Mouse (Mus musculus): ENCODE results near the gene Lrrc73. TPM values are rescaled to one million over a fixed set of nuclear protein-coding genes. Genes with fewer than 3 reads are reported as not detected.
A peak's percentile ranks its signal among the peaks of the same experiment; 100 is the strongest.

Lrrc73 gene
- polyA plus RNA-seq, 1 experiment from 2014 or later = 2.2 TPM

- Histone ChIP-seq H3K36me3 (ENCODE audit: control insufficient read depth, insufficient read depth, low read length) (peaks cover 99% of the 10 kb centered on the region), H3K9ac (ENCODE audit: low read depth, low read length) (no peak overlapping the region)
- WGBS = 77% methylated on average over 11 of the region's 11 CpGs
Measured at GRCm38 (mm10) chr17:46241471-46241870, 11.9 kb upstream of the Lrrc73 start.

DNA sequence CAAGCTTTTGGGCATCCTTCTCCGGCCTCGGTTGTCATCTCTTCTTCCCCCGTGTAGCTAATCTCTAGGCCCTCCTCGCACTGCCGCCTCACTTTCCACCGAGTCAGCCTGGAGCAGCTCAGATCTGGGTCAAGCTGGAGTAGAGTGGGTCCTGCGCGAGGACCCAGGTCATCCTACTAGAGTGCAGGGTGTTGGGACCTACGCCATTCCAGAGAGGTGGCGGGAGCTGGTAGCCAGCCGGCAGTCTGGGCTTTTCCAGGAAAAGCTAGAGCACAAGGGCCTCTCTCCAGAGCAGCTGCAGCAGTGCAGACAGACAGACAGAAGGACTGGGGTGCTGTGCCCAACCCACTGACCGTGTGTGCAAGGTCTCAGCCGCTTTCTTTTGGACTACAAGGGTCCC is 11.1 kb upstream of the Lrrc73 start:
- 87% methylated on average over 13 of the region's 13 CpGs for WGBS
- Histone ChIP-seq H3K9ac (ENCODE audit: low read depth, low read length) (no peak overlapping the region), H3K4me2 (ENCODE audit: low read depth, low read length) (no peak overlapping the region), H3K9me3 (ENCODE audit: control insufficient read depth, low read length) (no peaks in the 10 kb centered on the region), H3K36me3 (ENCODE audit: control insufficient read depth, insufficient read depth, low read length) (peaks cover 94% of the 10 kb centered on the region), H3K4me1 (ENCODE audit: control insufficient read depth, insufficient read depth, low read length) (peaks cover 7% of the 10 kb centered on the region), H3K27ac (replicated peaks; ENCODE audit: low read depth, low read length) (no peak overlapping the region), H3K27me3 (replicated peaks; ENCODE audit: control insufficient read depth, insufficient read depth, low read length) (no peaks in the 10 kb centered on the region), H3K4me3 (ENCODE audit: low read depth, low read length) (no peak overlapping the region)
- ATAC-seq (ENCODE audit: low read depth) (no peak), DNase-seq (ENCODE audit: low spot score) (no peak)

More at GRCm38 (mm10) chr17:46241471-46241870, 11.9 kb upstream of the Lrrc73 start:
- DNase-seq (ENCODE audit: low spot score) (no peak), ATAC-seq (ENCODE audit: low read depth) (no peak)
- H3K4me1 ChIP-seq (ENCODE audit: control insufficient read depth, insufficient read depth, low read length) = no peaks in the 10 kb centered on the region
- no peak overlapping the region for H3K27ac ChIP-seq (replicated peaks; ENCODE audit: low read depth, low read length)
- H3K27me3 ChIP-seq (replicated peaks; ENCODE audit: control insufficient read depth, insufficient read depth, low read length) = no peaks in the 10 kb centered on the region
- H3K9me3 ChIP-seq (ENCODE audit: control insufficient read depth, low read length) = no peaks in the 10 kb centered on the region
- H3K4me2 ChIP-seq (ENCODE audit: low read depth, low read length) = no peak overlapping the region
- H3K4me3 ChIP-seq (ENCODE audit: low read depth, low read length) = no peak overlapping the region

GRCm38 (mm10) chr17:46242993-46243392 is 10.3 kb upstream of the Lrrc73 start:
- Histone ChIP-seq H3K27ac (replicated peaks; ENCODE audit: low read depth, low read length) (no peak overlapping the region), H3K4me1 (ENCODE audit: control insufficient read depth, insufficient read depth, low read length) (peaks cover 7% of the 10 kb centered on the region), H3K9ac (ENCODE audit: low read depth, low read length) (no peak overlapping the region), H3K4me3 (ENCODE audit: low read depth, low read length) (no peak overlapping the region), H3K27me3 (replicated peaks; ENCODE audit: control insufficient read depth, insufficient read depth, low read length) (no peaks in the 10 kb centered on the region), H3K4me2 (ENCODE audit: low read depth, low read length) (no peak overlapping the region), H3K36me3 (ENCODE audit: control insufficient read depth, insufficient read depth, low read length) (peaks cover 87% of the 10 kb centered on the region), H3K9me3 (ENCODE audit: control insufficient read depth, low read length) (no peaks in the 10 kb centered on the region)
- ATAC-seq (ENCODE audit: low read depth) (no peak), DNase-seq (ENCODE audit: low spot score) (no peak)
- 87% methylated on average over 4 of the region's 4 CpGs for WGBS

- H3K27me3 ChIP-seq (replicated peaks; ENCODE audit: control insufficient read depth, insufficient read depth, low read length) = no peaks in the 10 kb centered on the region
- no peak overlapping the region for H3K4me2 ChIP-seq (ENCODE audit: low read depth, low read length)
- no peak overlapping the region for H3K27ac ChIP-seq (replicated peaks; ENCODE audit: low read depth, low read length)
- H3K36me3 ChIP-seq (ENCODE audit: control insufficient read depth, insufficient read depth, low read length) = peaks cover 81% of the 10 kb centered on the region
- H3K4me3 ChIP-seq (ENCODE audit: low read depth, low read length) = no peak overlapping the region
- ATAC-seq (ENCODE audit: low read depth) = no peak
- H3K4me1 ChIP-seq (ENCODE audit: control insufficient read depth, insufficient read depth, low read length) = peaks cover 8% of the 10 kb centered on the region
- DNase-seq (ENCODE audit: low spot score) = no peak
- H3K9me3 ChIP-seq (ENCODE audit: control insufficient read depth, low read length) = no peaks in the 10 kb centered on the region
- WGBS = 69% methylated on average over 2 of the region's 2 CpGs
- no peak overlapping the region for H3K9ac ChIP-seq (ENCODE audit: low read depth, low read length)
Measured at GRCm38 (mm10) chr17:46243624-46244023, 9.7 kb upstream of the Lrrc73 start.

DNA sequence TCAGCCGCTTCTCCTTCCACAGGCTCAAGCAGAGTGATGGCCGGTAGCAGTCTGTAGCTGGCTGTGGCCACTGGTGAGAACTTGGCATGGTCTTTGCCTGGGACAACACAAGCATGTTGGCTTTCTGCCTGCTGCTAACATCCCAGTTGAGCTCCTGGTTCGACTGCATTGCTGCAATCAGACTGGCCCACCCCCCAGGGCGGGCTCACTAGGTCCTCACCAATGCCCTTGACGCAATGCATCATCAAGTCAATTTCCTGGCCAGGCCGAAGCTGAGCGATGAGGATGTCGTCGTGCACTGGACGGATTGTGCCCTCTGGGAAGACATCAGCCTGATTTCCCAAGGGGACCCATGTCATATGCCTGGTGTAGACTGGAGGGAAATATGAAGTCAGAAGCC is 8.8 kb upstream of the Lrrc73 start:
- ATAC-seq (ENCODE audit: low read depth) = no peak
- 78% methylated on average over 10 of the region's 10 CpGs for WGBS
- Histone ChIP-seq H3K4me3 (ENCODE audit: low read depth, low read length) (no peak overlapping the region), H3K9ac (ENCODE audit: low read depth, low read length) (no peak overlapping the region), H3K27me3 (replicated peaks; ENCODE audit: control insufficient read depth, insufficient read depth, low read length) (no peaks in the 10 kb centered on the region), H3K9me3 (ENCODE audit: control insufficient read depth, low read length) (no peaks in the 10 kb centered on the region), H3K36me3 (ENCODE audit: control insufficient read depth, insufficient read depth, low read length) (peaks cover 78% of the 10 kb centered on the region), H3K4me1 (ENCODE audit: control insufficient read depth, insufficient read depth, low read length) (peaks cover 16% of the 10 kb centered on the region), H3K4me2 (ENCODE audit: low read depth, low read length) (no peak overlapping the region), H3K27ac (replicated peaks; ENCODE audit: low read depth, low read length) (no peak overlapping the region)
- DNase-seq (ENCODE audit: low spot score) = no peak

DNA sequence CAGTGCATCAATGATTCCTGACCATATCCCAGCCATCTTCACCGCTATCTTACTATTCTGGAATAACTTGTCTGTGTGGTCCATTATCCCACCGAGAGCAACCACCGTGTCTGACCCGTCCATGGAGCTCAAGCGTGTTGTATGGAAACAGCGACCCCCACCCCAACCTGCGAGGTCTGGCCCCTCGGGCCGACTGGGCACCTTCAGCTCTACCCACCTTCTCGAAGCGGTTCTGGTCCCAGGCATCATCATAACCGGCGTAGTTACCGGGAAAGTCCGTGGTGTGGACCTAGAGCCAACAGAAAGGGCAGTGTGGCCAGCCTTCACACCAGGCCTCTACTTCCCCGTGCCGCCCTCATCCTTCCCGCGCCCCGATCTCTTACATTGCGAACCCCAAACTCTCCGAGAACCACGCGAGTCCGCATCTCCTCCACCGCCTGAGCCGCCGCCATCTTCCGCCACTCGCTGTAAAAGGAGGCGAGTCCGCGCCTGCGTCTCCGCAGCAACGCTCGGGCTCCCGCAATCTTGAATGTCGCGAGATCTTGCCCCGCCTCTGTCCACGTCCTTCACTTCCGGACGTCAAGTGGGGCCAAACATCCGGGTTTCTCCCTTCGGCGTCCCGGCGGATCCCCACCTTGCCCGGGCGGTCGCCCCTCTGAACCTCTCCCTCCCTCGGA is 5.7 kb upstream of the Lrrc73 start, which contains the start of the genes Polr1c and Yipf3:
Gene Polr1c (minus strand): TSS at position 543 of the 677 bp plus-strand sequence.
Gene Yipf3 (plus strand): TSS at position 569 of the 677 bp plus-strand sequence.
- H3K4me1 ChIP-seq (ENCODE audit: control insufficient read depth, insufficient read depth, low read length) = peaks cover 16% of the 10 kb centered on the region
- WGBS = 1% methylated on average over 53 of the region's 53 CpGs
- ATAC-seq (ENCODE audit: low read depth) (peak; percentile 93), DNase-seq (ENCODE audit: low spot score) (peak; percentile 98)
- H3K9ac ChIP-seq (ENCODE audit: low read depth, low read length) = peak within 1 kb of the TSS; percentile 96
- peak within 1 kb of the TSS; percentile 98 for H3K4me3 ChIP-seq (ENCODE audit: low read depth, low read length)
- no peaks in the 10 kb centered on the region for H3K27me3 ChIP-seq (replicated peaks; ENCODE audit: control insufficient read depth, insufficient read depth, low read length)
- H3K9me3 ChIP-seq (ENCODE audit: control insufficient read depth, low read length) = no peaks in the 10 kb centered on the region
- peak within 1 kb of the TSS; percentile 89 for H3K4me2 ChIP-seq (ENCODE audit: low read depth, low read length)
- H3K36me3 ChIP-seq (ENCODE audit: control insufficient read depth, insufficient read depth, low read length) = peaks cover 78% of the 10 kb centered on the region
- peak within 1 kb of the TSS; percentile 85 for H3K27ac ChIP-seq (replicated peaks; ENCODE audit: low read depth, low read length)

GRCm38 (mm10) chr17:46248189-46248522 is 5.2 kb upstream of the Lrrc73 start:
- peak overlapping the region; percentile 98 for H3K4me3 ChIP-seq (ENCODE audit: low read depth, low read length)
- WGBS = under 1% methylated on average over 32 of the region's 37 CpGs
- peaks cover 73% of the 10 kb centered on the region for H3K36me3 ChIP-seq (ENCODE audit: control insufficient read depth, insufficient read depth, low read length)
- peaks cover 16% of the 10 kb centered on the region for H3K4me1 ChIP-seq (ENCODE audit: control insufficient read depth, insufficient read depth, low read length)
- peak overlapping the region; percentile 85 for H3K27ac ChIP-seq (replicated peaks; ENCODE audit: low read depth, low read length)
- ATAC-seq (ENCODE audit: low read depth) (peak; percentile 31), DNase-seq (ENCODE audit: low spot score) (no peak)
- peak overlapping the region; percentile 89 for H3K4me2 ChIP-seq (ENCODE audit: low read depth, low read length)
- H3K9ac ChIP-seq (ENCODE audit: low read depth, low read length) = peak overlapping the region; percentile 96
- no peaks in the 10 kb centered on the region for H3K9me3 ChIP-seq (ENCODE audit: control insufficient read depth, low read length)
- H3K27me3 ChIP-seq (replicated peaks; ENCODE audit: control insufficient read depth, insufficient read depth, low read length) = no peaks in the 10 kb centered on the region

- no peak for ATAC-seq (ENCODE audit: low read depth)
- Histone ChIP-seq H3K4me3 (ENCODE audit: low read depth, low read length) (no peak overlapping the region), H3K9ac (ENCODE audit: low read depth, low read length) (no peak overlapping the region), H3K27me3 (replicated peaks; ENCODE audit: control insufficient read depth, insufficient read depth, low read length) (peaks cover 16% of the 10 kb centered on the region), H3K36me3 (ENCODE audit: control insufficient read depth, insufficient read depth, low read length) (peaks cover 43% of the 10 kb centered on the region), H3K4me2 (ENCODE audit: low read depth, low read length) (no peak overlapping the region), H3K4me1 (ENCODE audit: control insufficient read depth, insufficient read depth, low read length) (peaks cover 16% of the 10 kb centered on the region), H3K27ac (replicated peaks; ENCODE audit: low read depth, low read length) (no peak overlapping the region), H3K9me3 (ENCODE audit: control insufficient read depth, low read length) (no peaks in the 10 kb centered on the region)
- no peak for DNase-seq (ENCODE audit: low spot score)
- 75% methylated on average over 7 of the region's 7 CpGs for WGBS
Measured at GRCm38 (mm10) chr17:46251174-46251573, 2.2 kb upstream of the Lrrc73 start.
